Mouse (Mus musculus): Measurements from ENCODE around the gene Trim33. TPM values are rescaled to one million over a fixed set of nuclear protein-coding genes. Genes with fewer than 3 reads are reported as not detected.
A peak's percentile ranks its signal among the peaks of the same experiment; 100 is the strongest.

The Trim33 gene
- polyA plus RNA-seq, 1 experiment = 0.20 TPM

- Histone ChIP-seq H3K4me3 (replicated peaks) (peak overlapping the region; percentile 100), H3K9me3 (ENCODE audit: control insufficient read depth, low read length) (no peaks in the 10 kb centered on the region), H3K36me3 (ENCODE audit: control insufficient read depth) (peaks cover 15% of the 10 kb centered on the region), H3K27me3 (ENCODE audit: control insufficient read depth) (no peaks in the 10 kb centered on the region), H3K4me1 (ENCODE audit: control insufficient read depth) (peaks cover 34% of the 10 kb centered on the region)
- TF ChIP-seq TAL1 (IDR thresholded peaks at IDR 0.05; ENCODE audit: low read length) (no peak), GATA1 (IDR thresholded peaks at IDR 0.05; ENCODE audit: low read length) (no peak)
Measured at GRCm38 (mm10) chr3:103278561-103279181, 422 bp upstream of the Trim33 start.

- Histone ChIP-seq H3K36me3 (ENCODE audit: control insufficient read depth) (peaks cover 19% of the 10 kb centered on the region), H3K4me1 (ENCODE audit: control insufficient read depth) (peaks cover 34% of the 10 kb centered on the region), H3K4me3 (replicated peaks) (peak overlapping the region; percentile 100), H3K9me3 (ENCODE audit: control insufficient read depth, low read length) (no peaks in the 10 kb centered on the region), H3K27me3 (ENCODE audit: control insufficient read depth) (no peaks in the 10 kb centered on the region)
- TF ChIP-seq GATA1 (IDR thresholded peaks at IDR 0.05; ENCODE audit: low read length) (no peak), TAL1 (IDR thresholded peaks at IDR 0.05; ENCODE audit: low read length) (no peak)
Measured at GRCm38 (mm10) chr3:103280241-103280761, 1.2 kb downstream of the Trim33 start.

GRCm38 (mm10) chr3:103280875-103281274 lies 1.8 kb downstream of the Trim33 start:
- peaks cover 34% of the 10 kb centered on the region for H3K4me1 ChIP-seq (ENCODE audit: control insufficient read depth)
- no peaks in the 10 kb centered on the region for H3K27me3 ChIP-seq (ENCODE audit: control insufficient read depth)
- TF ChIP-seq GATA1 (IDR thresholded peaks at IDR 0.05; ENCODE audit: low read length) (no peak), TAL1 (IDR thresholded peaks at IDR 0.05; ENCODE audit: low read length) (no peak)
- H3K4me3 ChIP-seq (replicated peaks) = peak overlapping the region; percentile 100
- peaks cover 19% of the 10 kb centered on the region for H3K36me3 ChIP-seq (ENCODE audit: control insufficient read depth)
- H3K9me3 ChIP-seq (ENCODE audit: control insufficient read depth, low read length) = no peaks in the 10 kb centered on the region

DNA sequence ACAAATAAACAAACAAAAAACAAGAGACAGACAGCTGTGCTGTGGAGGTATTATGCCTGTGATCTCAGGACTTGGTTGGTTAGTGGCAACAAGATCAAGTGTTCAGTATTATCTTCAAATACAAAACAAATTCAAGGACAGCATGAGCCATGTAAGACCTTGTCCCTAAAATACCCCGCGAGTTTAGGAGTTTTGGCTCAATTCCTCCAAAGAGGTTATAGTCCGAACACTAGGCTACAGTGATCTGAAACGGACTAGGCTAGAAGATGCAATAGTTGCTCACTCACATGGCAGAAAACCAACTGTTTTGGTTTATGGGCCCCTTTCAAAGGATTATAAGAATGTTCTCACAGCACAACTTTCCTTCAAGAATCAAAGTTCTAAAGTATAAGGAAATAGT lies 9.7 kb downstream of the Trim33 start:
- no peaks in the 10 kb centered on the region for H3K4me1 ChIP-seq (ENCODE audit: control insufficient read depth)
- no peak for TF ChIP-seq GATA1 (IDR thresholded peaks at IDR 0.05; ENCODE audit: low read length)
- TF ChIP-seq TAL1 (IDR thresholded peaks at IDR 0.05; ENCODE audit: low read length) = no peak
- H3K9me3 ChIP-seq (ENCODE audit: control insufficient read depth, low read length) = no peaks in the 10 kb centered on the region
- H3K4me3 ChIP-seq (replicated peaks) = no peak overlapping the region
- peaks cover 16% of the 10 kb centered on the region for H3K36me3 ChIP-seq (ENCODE audit: control insufficient read depth)
- no peaks in the 10 kb centered on the region for H3K27me3 ChIP-seq (ENCODE audit: control insufficient read depth)

DNA sequence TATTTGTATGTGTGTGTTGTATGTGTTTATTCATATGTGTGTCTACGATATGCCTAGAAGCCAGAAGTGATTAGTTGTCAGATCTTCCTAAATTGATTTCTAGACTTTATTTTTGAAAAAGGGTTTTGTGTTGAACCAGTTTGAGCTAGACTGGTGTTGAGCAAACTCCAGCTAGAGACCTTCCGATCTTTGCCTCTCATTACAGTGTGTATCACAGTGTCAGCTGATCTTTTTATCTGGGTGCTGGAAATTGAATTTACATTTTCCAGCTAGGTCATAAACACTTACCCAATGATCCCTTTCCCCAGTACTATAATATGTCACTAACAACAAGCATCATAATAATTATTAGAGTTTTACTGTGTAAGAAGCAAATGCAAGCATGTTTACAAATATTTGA lies 12.0 kb downstream of the Trim33 start:
- no peak for TF ChIP-seq TAL1 (IDR thresholded peaks at IDR 0.05; ENCODE audit: low read length)

GRCm38 (mm10) chr3:103305411-103305982 lies 26.4 kb downstream of the Trim33 start:
- H3K27me3 ChIP-seq (ENCODE audit: control insufficient read depth) = no peaks in the 10 kb centered on the region
- no peak overlapping the region for H3K4me3 ChIP-seq (replicated peaks)
- peaks cover 21% of the 10 kb centered on the region for H3K4me1 ChIP-seq (ENCODE audit: control insufficient read depth)
- TF ChIP-seq TAL1 (IDR thresholded peaks at IDR 0.05; ENCODE audit: low read length) (no peak), GATA1 (IDR thresholded peaks at IDR 0.05; ENCODE audit: low read length) (no peak)
- H3K9me3 ChIP-seq (ENCODE audit: control insufficient read depth, low read length) = no peaks in the 10 kb centered on the region
- H3K36me3 ChIP-seq (ENCODE audit: control insufficient read depth) = no peaks in the 10 kb centered on the region; the same call in 1 of the 2 replicates

More for the DNA sequence above, 12.0 kb downstream of the Trim33 start:
- Histone ChIP-seq H3K9me3 (ENCODE audit: control insufficient read depth, low read length) (no peaks in the 10 kb centered on the region), H3K36me3 (ENCODE audit: control insufficient read depth) (peaks cover 13% of the 10 kb centered on the region), H3K4me3 (replicated peaks) (no peak overlapping the region), H3K4me1 (ENCODE audit: control insufficient read depth) (no peaks in the 10 kb centered on the region), H3K27me3 (ENCODE audit: control insufficient read depth) (no peaks in the 10 kb centered on the region)

DNA sequence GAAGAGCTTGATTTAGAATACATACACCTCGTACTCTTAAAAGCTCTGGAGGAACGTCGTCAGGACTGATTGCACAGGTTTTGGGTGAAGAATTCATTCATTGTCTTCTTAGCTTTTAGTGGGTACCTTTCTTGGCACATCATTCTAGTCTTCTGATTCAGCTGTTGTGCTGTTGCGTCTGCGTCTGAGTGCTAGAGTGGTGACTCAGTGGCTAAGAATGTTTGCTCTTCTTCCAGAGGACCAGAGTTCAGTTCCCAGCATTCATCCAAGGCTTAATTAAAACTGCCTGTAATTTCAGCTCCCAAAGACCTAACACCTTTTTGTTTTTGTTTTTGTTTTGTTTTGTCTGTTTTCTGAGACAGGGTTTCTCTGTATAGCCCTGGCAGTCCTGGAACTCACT lies 30.2 kb downstream of the Trim33 start:
- peaks cover 16% of the 10 kb centered on the region for H3K4me1 ChIP-seq (ENCODE audit: control insufficient read depth)
- H3K9me3 ChIP-seq (ENCODE audit: control insufficient read depth, low read length) = no peaks in the 10 kb centered on the region
- no peaks in the 10 kb centered on the region for H3K27me3 ChIP-seq (ENCODE audit: control insufficient read depth)
- TF ChIP-seq GATA1 (IDR thresholded peaks at IDR 0.05; ENCODE audit: low read length) = no peak
- no peak for TF ChIP-seq TAL1 (IDR thresholded peaks at IDR 0.05; ENCODE audit: low read length)
- no peak overlapping the region for H3K4me3 ChIP-seq (replicated peaks)
- peaks cover 21% of the 10 kb centered on the region for H3K36me3 ChIP-seq (ENCODE audit: control insufficient read depth)

DNA sequence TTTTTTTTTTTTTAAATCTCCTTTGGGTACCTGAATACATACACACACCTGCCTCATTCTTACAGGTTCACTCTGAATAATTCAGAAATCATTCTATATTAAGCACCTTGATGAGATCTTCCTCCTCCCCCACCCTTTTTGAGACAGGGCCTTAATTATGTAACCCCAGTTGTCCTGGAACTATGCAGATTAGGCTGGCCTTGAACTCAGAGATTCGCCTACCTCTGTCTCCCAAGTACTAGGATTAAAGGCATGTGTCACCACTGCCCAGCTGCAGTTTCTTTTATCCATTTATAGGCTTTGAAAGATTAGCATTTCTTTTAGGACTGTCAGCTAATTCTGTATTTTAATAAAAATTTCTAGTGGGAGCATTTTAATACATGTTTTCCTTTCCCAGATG lies 30.7 kb downstream of the Trim33 start:
- no peak overlapping the region for H3K4me3 ChIP-seq (replicated peaks)
- H3K9me3 ChIP-seq (ENCODE audit: control insufficient read depth, low read length) = no peaks in the 10 kb centered on the region
- TF ChIP-seq TAL1 (IDR thresholded peaks at IDR 0.05; ENCODE audit: low read length) (no peak), GATA1 (IDR thresholded peaks at IDR 0.05; ENCODE audit: low read length) (no peak)
- H3K27me3 ChIP-seq (ENCODE audit: control insufficient read depth) = no peaks in the 10 kb centered on the region
- H3K4me1 ChIP-seq (ENCODE audit: control insufficient read depth) = peaks cover 16% of the 10 kb centered on the region
- H3K36me3 ChIP-seq (ENCODE audit: control insufficient read depth) = peaks cover 26% of the 10 kb centered on the region

GRCm38 (mm10) chr3:103314291-103314690 lies 35.2 kb downstream of the Trim33 start:
- peaks cover 42% of the 10 kb centered on the region for H3K36me3 ChIP-seq (ENCODE audit: control insufficient read depth)
- H3K4me3 ChIP-seq (replicated peaks) = no peak overlapping the region
- no peaks in the 10 kb centered on the region for H3K9me3 ChIP-seq (ENCODE audit: control insufficient read depth, low read length)
- TF ChIP-seq GATA1 (IDR thresholded peaks at IDR 0.05; ENCODE audit: low read length) (no peak), TAL1 (IDR thresholded peaks at IDR 0.05; ENCODE audit: low read length) (no peak)
- no peaks in the 10 kb centered on the region for H3K27me3 ChIP-seq (ENCODE audit: control insufficient read depth)
- H3K4me1 ChIP-seq (ENCODE audit: control insufficient read depth) = no peaks in the 10 kb centered on the region

Data from erythroblast, embryonic 14.5 days (primary cell).